Mouse (Mus musculus): Measurements from ENCODE around the gene Tnfrsf8.

DNA sequence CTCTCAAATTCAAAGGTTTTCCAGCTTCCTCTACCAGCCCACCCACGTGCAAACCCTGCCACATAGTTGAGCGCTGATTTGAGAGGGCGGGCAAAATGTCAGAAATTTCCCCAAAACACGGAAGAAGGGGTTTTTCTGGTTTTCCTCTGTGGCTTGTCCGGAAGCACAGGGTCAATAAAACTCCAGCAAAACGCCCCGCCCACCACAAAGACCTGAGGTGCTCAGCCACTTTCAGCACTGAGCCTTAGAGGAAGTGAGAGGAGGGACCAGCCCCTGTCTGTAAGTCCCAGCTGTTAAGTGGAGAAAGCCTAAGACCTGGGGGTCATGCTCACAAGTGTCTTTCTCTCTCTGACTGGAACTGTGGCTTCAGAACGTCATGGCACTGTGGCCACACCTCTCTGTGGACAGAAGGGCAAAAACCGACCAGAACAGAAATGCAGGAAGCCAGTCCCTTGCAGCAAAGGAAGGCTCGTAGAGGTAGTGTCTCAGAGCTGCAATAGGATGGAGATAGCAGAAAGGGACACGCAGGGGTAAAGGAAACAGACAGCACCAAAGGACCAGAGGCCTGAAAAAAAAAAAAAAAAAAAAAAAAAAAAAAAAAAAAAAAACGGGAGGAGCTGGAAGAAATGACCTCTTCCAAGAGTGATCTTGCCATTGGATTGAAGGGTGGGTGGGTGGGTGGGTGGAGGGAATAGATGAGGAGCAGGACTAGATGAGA lies 14.6 kb downstream of the Tnfrsf8 start:
- TF ChIP-seq POLR2A (IDR thresholded peaks at IDR 0.05; ENCODE audit: low read depth, low read length) (peak; percentile 26; the same call in 1 of the 2 replicates), MAZ (IDR thresholded peaks at IDR 0.05; ENCODE audit: low read depth, low read length) (peak; percentile 94), RAD21 (IDR thresholded peaks at IDR 0.05; ENCODE audit: low read depth, low read length) (peak; percentile 15), ZNF384 (IDR thresholded peaks at IDR 0.05; ENCODE audit: low read depth, low read length) (peak; percentile 90), TCF12 (IDR thresholded peaks at IDR 0.05; ENCODE audit: low read depth, low read length) (peak; percentile 95), EP300 (IDR thresholded peaks at IDR 0.05; ENCODE audit: low read length) (peak; percentile 91), CTCF (conservative IDR thresholded peaks at IDR 0.05 in 1 of 2, IDR thresholded peaks at IDR 0.05 in 1 of 2; ENCODE audit: low read depth in 2 of 2, low read length in 2 of 2) (no peak), TBP (conservative IDR thresholded peaks at IDR 0.05; ENCODE audit: low read depth, low read length) (peak; percentile 56; the same call in 1 of the 2 replicates), USF1 (IDR thresholded peaks at IDR 0.05; ENCODE audit: low read depth, low read length) (no peak)
